Mouse (Mus musculus) skeletal muscle tissue, adult 2 months (tissue): ENCODE measurements around the gene Hcn1.

Experiments
- DNase-seq: peaks from one replicate; pipeline ENCODE4 v3.0.0-alpha.2; 2012; ENCODE audit warnings: low read depth, low spot score

Hcn1 gene

DNA sequence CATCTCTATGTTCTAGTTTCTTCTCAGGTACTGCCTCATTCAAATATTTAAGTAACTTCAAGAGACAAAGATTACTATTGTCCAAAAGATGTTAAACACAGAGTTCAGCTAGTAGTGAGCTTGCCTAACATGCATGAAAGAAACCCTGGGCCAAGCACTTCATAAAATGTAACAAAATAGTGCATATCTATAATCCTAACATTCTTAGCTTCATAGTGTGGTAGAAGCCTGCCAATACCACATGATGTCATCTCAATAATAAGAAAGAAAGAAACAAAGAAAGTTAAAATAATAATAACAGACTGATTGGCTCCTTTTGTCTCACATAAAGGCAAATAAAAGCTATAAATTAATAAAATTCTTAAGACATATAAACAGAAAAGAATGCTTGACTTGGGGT lies 103.5 kb downstream of the Hcn1 start:
- no peak for DNase-seq

DNA sequence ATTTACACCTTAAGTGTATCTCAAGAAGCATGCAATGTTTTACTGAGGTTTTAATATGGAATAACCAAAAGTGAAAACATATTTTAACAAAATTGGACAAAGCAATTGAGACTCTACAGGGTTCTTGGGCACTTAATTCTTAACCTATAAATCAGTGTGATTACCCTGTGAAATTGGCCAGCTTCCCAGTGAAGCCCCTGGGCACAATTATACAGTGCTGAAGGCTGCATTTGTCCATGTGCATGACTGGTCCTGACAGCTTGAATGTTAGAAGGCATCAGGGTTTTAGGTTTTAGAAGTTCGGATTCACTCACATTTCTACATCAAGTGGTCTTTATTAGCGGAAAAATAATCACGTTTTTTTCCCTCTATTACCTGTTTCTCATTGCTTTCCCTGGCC lies 103.9 kb downstream of the Hcn1 start:
- no peak for DNase-seq

DNA sequence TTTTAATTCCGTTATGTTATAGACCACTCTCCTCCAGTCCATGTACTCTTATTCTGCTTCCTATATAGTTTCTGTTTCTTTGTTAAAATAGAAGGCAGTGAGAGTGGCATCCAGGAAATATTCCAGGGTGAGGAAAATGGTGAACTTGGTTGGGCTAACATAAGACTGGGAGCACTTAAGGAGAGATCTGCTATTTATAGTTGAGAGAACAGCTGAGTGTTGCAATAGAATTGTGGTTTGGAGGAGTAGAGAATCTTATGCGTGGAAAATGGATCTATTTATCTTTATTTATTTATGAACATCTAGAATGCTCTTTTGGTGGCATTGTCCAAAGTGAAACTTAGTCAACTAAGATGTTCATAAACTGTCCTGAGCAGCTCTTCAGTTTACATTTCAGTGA lies 104.4 kb downstream of the Hcn1 start:
- DNase-seq = no peak

DNA sequence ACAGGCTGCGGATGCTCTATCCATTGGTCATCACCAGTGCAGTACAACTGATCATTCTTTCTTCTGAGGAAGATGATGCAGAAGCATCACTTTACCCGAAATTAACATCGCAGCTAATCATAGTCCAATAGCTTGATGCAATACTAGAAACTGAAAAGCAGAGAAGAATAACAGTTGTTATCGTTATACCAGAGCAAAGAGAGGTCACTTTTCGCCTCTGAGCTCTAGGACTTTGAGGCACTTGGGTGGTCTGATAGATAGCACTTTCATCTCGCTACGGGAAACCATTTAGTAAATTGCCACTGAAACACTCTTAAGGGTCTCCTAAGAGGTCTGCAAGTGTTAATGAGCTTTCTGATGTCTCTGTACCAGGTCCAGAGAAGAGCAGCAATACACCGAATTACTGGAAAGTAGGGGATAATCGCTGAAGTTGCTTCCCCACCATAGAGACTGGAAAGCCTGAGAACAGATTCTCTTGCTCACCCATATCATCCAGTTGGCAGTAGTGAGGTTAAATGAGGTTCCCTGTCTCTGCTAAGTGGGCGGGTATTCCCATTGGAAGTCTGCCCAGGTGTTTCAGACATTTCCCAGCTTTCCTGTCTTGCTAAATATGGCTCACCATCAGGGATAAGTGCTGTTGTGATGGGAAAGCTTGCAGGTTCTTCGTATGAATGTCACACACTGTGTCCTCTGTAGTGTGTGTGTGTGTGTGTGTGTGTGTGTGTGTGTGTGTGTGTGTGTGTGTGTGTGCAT lies 105.0 kb downstream of the Hcn1 start:
- DNase-seq = no peak

DNA sequence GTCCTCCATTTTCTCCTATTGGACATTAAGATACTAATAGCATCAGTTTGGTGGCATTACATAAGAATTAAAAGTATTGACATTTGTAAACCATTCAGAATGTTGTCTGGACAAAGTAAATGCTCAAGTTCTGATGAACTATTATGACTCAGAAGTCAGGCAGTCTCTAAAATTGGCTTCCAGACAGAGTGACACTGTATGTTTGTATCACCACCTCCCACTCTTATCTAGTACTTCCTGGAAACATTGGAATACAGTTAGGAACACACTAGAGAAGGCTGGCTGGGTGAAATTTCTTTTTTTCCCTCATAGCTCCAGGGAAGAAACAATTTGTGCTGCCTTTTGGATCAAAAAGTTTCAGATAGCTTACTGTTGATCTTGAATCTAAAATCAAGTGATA lies 108.7 kb downstream of the Hcn1 start:
- DNase-seq = no peak

DNA sequence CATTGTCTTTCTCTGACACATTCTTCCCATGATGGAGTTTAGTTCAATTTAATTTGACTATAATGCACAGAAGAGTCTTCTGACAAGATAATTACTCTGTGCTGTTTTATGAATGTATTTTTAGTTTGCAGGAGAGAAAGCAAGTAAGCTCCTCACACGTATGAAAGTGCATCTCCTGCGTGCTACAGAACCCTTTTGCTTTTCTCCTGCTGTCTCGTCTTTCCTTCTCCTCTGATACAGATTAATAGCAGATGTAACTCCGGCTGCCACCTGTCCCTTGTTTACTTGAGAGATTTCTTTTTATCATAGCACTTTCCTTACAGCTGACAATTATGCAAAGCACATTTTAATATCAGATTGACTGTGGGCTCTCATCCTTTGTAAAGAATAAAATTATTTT lies 120.0 kb downstream of the Hcn1 start:
- DNase-seq = no peak

DNA sequence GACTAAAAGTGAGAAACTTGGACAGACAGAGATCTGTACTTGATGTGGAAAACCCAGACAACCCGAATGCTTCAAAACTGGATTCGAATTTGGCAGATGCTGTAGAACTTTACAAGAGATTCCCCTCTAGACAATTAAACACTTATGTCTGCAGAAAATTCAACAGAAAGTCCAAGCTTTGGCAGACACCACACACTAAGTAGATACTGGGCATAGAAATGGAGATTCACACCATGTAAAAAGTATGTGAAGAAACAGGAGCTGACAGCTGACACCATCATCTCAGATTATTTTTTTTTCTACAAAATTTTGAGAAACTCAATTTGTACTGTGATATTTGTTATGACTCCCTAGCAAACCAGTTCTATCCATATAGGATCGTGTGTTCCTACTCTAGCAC lies 122.0 kb downstream of the Hcn1 start:
- DNase-seq = no peak

DNA sequence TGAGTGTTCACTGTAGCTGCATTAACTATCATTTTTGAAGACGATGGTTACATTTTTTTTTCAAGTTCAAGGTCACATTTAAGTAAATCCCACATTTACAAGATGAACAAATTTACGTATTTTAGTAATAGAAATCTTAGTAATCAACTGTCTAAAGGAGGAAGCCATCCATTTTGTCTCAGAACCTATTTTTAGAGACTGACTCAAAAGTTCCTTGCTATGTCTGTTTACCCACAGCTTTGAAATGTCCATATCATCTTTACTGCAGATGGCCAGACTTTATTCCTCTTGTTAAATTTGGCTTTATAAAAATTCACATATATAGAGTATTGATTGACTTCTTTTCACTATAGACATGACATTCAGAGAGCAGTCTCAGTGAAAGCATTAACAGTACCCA lies 126.3 kb downstream of the Hcn1 start:
- no peak for DNase-seq

DNA sequence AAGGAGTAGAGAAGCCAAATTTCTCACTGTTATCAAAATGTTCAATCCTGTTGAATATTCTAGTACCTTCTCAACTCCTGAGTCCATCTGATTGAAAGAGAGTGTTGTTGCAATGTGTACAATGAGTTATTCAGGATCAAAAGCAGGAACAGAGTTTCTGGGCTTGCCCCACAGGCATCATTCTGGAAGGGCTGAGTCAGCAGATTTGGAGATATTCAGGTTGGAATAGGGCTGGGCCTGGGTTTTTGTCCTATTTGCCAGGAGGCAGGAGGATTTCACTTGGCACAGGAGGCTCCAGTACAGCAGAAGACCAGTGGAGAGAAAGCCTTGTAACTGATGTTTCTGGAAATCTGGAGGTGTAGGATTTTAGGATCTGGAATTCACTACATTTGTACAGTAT lies 130.6 kb downstream of the Hcn1 start:
- DNase-seq = no peak

DNA sequence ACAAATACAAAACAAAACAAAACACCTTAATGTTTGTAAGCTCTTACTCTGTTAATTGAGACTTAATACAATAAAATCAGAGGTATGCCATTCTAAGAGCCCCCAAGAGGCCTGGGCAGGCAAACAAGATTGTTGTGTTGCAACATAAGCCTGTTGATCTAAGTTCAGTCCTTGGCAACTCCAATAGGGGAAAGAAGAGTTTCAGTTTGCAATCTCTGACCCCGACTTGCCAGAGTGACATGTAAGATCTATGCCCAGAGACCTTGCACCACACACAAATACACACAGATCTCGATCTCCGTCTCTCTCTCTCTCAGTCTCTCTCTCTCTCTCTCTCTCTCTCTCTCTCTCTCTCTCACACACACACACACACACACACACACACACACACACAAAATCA lies 142.3 kb downstream of the Hcn1 start:
- no peak for DNase-seq

DNA sequence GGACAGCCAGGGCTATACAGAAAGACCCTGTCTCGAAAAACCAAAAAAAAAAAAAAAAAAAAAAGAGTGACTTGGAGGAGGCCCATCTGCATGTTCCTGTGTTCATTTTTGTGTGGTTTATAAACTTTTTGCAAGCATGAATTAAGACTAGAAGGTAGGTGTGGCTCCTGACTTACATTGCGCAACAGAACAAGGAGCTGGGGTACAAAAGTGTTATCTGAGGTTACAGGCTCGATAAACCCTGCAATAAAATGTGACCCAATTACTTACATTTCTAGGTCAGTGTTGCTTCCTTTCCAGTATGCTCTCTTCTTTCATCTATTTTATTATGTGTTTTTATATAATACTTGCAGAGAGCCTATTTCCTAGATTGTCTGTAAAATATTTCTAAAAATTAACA lies 143.1 kb downstream of the Hcn1 start:
- DNase-seq = no peak

DNA sequence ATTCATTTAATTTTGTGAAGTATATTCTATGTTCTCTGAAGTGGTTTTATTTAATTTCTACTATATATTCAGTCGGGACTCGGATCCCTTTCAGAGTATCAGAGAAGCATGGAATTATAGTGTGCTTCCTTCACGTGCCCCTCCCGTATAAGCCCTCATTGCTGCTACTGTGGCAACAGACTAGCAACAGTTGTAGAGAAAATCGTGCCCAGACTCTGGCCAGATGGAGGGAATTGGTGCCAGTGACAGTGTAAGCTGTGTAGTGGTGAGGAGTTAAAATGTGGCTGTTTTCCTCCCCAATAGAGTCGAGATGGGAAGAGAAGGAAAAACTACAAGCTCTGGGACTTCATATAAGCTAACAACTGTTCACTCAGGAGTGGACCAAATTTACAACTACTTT lies 163.4 kb downstream of the Hcn1 start:
- DNase-seq = no peak

DNA sequence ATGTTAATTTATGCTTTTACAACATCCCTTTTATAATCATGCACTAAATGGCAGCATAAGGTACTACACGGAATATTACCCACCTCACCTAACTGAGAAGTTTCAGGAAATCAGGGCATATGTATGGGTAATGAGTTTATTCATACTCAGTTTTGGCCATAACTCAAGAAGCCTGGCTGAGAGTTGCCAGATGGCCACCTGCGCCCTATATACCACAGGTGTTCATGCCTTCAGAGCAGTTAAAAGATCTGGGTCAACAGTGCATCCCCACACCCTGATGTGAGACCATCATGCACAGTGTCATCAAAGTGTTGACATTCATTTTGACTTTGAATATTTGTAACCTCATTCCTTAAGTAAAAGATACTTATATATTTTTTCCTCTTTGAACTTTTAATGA lies 183.3 kb downstream of the Hcn1 start:
- no peak for DNase-seq

DNA sequence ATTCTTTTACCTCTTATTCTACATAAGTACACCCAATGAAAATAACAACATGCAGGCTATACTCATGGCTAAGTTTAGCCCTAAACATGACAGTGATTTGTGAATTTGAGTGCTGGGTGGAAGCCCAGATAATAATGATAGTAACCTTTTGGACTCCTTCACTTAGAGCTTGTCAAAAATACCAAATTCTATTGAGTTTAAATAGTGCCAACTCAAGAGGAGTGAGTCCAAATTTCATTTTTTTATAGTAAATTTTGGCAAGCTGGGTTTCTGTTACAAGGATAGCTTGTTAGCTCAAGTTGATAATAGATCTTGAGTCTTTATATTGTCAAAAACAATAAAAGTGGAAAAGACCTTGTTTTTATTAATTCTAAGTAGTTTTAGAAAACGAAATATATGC lies 190.7 kb downstream of the Hcn1 start:
- no peak for DNase-seq

DNA sequence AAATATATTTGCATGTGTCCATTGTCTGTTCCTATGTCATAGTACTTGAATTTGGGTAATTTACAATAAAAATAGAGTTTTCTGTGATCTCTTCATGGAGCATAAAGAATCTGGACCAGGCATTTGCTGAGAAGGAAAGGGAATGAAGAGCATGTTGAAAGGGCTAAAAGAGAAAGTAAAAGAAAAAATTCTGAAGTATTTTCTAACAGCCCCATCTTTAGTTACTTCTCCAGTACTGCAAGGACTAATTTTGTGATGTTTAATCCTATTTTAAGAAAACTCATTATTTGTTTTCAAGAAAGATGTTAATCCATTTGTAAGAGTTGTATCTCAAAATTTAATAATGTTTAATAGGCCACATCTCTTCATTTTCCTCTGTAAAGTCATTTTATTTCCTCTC lies 198.9 kb downstream of the Hcn1 start:
- no peak for DNase-seq

DNA sequence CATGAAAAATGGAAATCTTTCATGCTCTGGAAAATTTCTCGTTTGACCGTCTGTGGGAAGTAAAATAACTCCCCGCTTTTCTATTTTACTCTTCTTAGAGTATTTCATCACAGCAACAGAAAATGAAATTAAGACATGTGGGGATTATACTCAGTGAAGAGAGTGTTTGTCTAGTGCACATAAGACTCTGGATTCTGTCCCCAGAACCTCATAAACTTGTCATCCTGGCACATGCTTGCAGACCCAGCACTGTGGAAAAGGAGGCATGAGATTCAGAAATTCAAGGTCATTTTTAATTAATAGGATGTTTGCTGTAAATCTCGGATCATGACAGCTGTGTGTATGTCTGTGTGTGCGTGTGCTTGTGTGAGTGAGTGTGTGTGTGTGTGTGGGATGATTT lies 225.5 kb downstream of the Hcn1 start:
- DNase-seq = no peak

DNA sequence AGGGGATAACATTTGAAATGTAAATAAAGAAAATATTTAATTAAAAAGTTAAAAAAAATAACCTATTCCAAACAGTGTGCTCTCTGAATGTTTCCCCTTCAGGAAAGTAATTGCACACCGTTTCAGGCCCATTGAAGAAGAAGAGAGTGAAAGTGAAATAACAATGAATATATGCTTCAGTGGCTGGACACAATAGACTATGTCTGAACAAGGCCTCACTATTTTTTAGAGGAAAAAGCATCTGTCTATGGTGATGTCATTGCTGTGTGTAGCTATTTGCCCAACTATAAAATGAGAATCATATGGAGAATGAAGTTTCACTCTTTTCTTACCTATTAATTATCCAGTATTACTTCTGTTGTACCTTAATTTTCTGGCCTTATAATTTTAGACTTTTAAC lies 234.5 kb downstream of the Hcn1 start:
- no peak for DNase-seq

DNA sequence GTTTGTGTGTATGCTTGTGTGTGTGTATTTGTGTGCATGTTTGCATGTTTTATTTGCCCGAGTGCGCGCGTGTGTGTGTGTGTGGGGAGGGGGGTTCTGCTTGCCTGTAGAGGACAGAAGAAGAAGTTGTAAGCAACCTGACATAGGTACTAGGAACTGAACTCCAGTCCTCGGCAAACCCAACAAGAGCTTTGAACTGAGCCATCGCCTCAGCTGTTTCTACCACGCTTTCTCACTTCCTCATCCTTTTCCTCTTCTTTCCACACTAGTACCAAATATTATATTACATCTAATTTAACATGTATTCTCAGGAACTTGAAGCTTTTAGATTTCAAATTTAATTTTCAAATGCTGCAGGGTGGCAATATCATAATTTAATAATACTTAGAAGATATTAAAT lies 236.1 kb downstream of the Hcn1 start:
- no peak for DNase-seq

DNA sequence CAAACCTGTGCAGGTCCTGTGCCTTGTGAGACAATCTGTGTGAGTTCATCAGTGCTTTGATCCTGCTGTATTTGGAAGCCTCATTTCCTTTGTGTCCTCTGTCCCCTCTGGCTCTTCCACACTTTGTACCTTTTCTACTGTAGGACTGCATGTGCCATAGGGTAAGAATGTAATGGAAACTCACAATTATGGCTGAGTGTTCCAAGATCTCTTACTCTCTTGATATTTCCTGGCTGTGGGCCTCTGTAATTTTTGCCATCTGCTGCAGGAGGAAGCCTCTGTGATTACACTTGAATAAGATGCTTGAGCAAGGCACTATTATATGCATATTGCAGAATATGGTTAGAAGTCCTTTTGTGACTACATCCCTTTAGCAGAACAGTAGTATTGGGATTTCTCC lies 240.2 kb downstream of the Hcn1 start:
- no peak for DNase-seq

DNA sequence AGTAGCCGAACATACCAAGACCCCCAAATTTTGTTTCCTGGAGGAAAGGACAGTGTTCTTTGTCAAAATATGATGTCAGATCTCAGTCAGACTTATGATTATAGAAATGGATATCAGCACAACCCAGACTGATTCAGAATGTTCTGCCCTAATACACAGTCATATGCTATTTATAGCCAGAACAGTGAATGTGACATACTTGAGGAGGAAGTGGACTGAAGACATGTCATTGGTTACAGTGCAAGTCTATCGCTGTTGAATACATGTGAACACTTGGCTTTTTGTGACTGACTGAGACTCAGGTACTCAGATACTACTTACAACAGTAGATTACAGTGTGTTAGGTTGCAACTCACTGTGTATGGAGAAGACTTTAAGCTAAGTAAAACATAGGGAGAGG lies 245.2 kb downstream of the Hcn1 start:
- no peak for DNase-seq

DNA sequence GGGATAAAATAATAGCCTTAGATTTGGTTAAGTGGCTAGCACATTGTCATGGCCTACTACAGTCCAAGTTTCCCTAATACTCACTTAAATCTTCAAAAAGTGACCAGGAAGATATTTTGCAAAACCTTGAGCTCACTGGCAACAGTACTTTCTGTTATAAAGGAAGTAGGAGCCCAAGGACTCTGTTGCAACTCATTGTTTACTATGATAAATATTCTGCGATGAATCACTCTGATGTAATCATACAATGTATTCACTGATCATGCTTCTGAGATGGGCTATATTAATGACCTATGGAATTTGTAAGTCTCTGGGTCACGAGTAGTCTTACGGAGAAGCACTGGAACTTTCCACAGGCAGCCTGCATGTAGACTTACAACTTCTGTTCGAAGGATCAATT lies 246.6 kb downstream of the Hcn1 start:
- DNase-seq = no peak

DNA sequence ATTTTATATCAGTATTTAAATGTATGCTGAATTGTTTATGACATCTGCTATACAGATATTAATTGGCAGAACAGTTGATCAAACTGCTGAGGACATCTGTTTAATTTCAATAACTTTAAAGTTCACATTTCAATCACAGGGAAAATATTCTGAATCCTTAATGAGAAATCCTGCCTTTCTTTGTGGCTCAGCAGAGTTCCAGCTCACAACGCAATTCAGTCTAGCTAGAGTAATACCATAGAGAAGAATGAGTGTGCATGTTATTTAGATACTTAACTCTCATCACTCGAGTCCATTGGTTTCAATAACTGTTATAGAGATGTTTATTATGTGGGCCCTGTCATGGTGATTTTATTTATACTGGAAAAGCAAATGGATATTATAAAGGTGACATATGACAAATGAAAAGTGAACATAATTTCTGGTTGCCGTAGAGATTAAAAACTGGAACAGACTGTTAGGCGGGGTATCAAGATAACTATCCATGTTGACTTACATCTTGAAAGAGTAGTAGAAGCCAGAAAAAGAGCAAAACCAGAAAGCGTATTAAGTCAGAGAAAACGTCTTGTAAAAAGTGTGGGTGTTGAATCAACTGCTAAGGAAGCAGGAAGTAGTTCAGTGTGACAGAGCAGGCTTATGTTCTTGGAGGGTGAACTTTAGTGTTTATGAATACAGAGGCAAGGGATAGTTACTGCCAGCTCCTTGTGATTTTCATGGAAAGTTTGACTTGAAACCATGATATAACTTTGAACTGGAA lies 250.0 kb downstream of the Hcn1 start:
- DNase-seq = no peak

DNA sequence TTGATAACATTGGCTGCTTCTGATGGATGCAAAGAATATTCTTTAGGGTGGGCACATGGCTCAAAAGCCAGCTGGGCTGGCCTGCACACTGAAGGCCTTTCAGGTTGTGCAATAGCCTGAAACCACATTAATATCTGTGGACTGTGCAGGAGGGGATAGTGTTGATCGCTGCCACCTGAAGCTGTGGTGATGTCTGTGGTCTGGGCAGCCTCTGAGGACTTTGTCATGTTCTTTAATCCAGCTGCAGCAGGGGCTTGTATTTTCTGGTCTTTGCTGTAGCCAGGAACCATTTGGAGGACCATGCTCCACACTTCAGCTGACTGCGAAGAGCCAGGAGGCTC lies 250.6 kb downstream of the Hcn1 start:
- no peak for DNase-seq

DNA sequence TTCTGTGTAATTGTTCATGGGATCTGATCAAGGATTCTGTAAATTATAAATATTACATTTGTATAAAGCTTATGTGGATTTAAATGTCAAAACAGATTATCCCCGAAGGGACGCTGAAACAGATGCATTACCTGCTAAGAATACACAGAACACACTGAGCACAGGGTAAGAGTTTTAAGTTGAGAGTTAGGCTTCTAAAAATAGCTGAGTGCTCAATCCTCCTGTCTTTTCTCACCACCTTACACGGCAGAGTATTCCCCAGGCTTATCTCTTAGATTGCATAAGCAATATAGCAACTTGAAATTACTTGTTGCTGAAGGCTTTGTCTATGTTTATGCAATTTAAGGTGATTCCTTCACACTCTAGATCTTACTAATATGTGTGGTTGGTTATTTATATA lies 256.3 kb downstream of the Hcn1 start:
- no peak for DNase-seq
